Mouse (Mus musculus): ENCODE results near the gene Cbr4.

Cbr4 gene

DNA sequence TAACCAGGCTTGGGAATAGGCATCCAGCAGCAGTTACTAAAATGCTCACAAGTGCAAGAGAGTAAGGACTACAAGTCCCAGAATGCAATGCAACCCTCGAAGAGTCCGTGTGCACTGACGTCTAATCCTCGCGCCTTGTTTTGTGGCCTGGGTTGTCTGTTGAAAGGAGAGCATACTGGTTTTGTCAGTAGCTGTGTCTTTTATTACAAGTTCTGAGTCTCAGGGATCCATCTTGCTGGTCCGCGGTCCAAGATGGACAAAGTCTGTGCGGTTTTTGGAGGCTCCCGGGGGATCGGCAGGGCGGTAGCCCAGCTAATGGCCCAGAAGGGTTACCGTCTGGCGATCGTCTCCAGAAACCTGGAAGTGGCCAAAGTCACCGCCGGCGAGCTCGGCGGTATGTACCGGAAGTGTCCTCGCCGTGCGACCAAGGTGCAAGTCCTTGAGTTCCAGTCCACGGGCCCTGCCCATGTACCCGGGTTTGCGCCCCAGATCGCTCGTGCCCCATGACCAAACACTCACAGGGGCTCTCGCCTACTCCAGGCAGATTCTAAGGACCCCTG is at the start of gene Cbr4:
Gene Cbr4 (plus strand): TSS at position 138 of the 560 bp plus-strand sequence.
- DNase-seq (ENCODE audit: low read depth in 2 of 2, low spot score in 2 of 2): peak; percentile 68 to 83

DNA sequence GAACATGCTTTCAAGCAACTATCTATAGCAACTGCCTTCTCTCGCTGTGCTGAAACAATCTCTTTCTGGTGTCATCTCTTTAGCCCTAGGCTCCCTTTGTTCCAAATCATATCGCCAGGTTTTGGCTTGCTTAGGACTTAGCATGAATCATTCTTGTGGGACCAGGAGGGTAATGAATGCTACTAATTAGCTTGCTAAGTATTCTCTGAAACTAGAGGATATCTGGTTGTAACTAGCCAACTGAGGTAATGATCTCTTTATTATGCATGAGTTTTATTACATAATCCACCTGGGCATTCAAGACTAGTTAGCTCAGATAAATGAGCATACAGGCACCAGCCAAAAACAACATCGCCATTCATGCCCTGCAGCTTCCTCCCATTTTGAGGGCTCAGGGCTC is 44.5 kb upstream of the Cbr4 start:
- no peak for DNase-seq (ENCODE audit: low read depth in 2 of 2, low spot score in 2 of 2)

DNA sequence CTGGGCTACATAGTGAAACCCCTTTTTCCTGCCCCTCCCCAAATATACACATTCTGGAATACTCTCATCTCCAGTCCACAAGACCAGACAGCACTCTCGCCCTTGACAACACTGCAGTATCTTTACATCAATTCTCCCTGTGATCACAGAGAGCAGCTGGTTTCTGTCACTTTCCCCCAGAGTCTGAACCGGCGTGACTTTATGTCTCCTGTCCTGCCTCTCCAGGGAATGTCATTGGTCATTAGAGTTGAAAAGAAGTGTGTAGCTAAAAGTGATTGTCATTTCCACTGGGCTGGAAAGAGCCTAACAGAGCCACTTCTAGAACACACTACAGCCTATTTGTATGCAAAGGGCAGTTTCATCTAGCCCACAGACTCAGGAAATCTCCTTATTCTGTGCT is 43.2 kb upstream of the Cbr4 start:
- no peak for DNase-seq (ENCODE audit: low read depth in 2 of 2, low spot score in 2 of 2)

DNA sequence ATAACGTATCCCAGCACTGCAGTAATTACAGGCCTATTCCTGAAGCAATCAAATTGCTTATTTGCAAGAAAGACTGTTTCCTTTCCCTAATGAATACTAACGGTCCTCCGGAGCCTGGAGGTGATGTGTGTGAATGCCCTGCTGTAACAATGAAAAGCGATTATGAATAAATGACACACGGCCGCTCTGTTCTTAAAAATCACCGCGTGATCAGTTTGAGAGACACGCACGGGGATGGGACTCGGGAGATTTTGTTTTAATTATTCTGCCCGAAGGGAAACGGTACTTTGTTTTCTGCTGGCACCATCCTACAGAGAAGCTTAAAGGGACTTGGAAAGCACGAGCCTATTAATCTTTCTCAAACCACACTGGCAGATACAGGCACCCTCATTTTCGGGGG is 41.2 kb upstream of the Cbr4 start:
- no peak for DNase-seq (ENCODE audit: low read depth in 2 of 2, low spot score in 2 of 2)

DNA sequence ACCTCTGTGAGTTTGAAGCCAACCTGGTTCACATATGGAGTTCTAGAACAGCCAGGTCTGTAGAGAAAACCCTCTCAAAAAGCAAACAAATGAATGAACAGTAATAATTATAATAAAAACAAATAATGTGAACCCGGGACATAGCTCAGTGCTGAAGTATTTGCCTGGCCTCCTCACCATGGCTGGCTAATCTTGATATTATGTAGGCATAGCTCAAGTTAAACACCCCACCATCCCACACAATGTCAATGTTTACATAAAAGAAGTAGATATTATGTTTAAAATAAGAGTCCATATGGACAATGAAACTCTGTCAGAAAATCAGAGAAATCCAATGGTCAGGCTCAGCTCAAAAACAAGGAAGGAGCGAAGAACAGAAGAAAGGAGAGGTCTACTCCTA is 39.4 kb upstream of the Cbr4 start:
- DNase-seq (ENCODE audit: low read depth in 2 of 2, low spot score in 2 of 2): no peak

DNA sequence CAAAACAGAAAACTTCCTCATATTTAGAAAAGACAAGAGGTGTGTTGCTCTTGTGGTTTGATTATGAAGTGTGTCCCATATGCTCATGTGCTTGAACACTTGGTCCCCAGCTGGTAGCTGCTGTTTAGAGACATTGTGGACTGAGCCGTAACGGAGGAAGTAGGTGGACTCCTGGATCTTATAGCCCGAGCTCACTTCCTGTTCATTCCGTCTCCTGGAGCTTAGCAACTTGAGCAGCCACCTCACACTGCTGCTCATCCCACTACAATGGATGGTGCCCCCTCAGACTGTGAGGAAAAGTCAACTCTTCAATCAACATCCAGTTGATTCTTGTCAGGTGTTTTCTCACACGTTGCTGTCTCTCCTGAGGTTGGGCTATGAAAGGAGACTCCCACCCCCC is 38.7 kb upstream of the Cbr4 start:
- no peak for DNase-seq (ENCODE audit: low read depth in 2 of 2, low spot score in 2 of 2)

DNA sequence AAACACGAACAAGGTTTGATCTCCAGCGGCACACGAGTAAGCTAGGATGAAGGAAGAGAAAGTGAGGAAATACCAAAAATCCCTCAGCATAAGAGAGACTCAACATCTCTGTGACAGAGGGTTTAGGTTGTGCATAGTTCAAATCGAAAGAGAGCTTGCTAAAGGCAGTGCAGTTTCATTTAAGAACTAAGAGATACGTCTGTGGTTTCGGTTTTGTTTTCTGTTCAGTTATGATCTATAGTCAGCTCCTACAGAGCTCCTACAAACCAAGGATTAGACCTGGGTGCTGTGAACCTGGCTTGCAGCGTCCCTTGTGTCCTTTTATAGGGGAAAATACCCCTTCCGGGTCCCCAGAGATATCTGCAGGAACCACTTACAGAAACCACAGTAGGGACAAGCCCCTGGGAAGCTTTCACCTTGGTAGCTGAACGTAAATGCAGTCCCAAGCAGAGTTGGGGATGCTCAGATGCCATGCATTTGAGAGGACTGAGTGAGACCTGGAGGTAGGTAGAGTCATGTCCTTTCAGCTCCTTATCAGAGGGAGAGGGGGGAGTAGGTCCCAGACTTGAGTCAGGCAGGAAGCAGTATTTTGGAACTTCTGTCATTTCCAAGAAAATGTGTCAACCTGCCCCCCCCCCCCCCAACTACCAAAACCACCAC is 36.5 kb upstream of the Cbr4 start:
- DNase-seq (ENCODE audit: low read depth in 2 of 2, low spot score in 2 of 2): no peak

DNA sequence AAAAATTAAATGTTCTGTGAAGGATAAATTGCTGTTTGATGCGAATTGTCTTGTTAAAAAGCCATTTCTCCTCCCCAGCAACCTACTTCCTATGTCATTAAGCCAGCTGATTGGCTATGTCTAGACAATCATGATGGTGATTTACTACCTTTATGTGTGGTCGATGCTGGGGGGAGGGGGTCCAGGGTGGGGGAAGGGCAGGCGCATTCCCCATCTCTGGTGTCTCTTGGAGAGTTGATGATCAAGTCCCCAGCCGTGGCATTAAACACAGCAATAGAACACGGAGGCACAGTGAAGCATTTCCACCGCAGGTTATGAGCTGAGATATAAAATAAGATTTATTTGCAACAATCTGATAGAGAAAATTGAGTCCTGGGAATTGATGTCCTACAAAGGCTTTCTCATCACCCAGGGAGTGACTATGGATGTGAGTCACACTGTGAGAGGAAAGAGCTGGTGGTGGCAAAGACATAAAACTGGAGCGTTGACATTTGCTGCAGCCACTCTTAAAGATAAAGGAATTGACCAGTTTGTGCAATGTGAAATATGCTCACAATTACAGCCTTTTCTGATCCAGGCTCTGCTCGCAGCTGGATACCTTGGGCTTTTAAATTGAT is 35.7 kb upstream of the Cbr4 start:
- DNase-seq (ENCODE audit: low read depth in 2 of 2, low spot score in 2 of 2): no peak

DNA sequence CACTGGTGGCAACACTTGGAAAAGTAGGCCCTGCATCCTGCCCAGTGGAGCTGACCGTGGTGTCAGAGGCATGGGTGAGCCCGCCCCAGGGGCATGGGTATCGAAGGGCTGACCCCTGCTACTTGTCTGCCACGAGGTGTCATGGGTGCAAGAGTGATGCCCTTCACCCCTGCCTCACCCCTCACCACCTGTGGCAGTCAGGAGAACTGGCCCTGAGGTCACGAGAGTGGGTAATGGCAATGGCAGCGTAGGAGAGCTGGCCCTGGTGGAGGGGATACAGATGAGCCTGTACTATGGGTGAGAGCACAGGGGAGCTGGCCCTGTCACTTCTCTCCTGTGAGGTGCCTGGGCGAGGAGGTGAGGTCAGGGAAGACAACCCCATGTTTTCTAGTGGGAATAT is 27.8 kb upstream of the Cbr4 start:
- no peak for DNase-seq (ENCODE audit: low read depth in 2 of 2, low spot score in 2 of 2)

DNA sequence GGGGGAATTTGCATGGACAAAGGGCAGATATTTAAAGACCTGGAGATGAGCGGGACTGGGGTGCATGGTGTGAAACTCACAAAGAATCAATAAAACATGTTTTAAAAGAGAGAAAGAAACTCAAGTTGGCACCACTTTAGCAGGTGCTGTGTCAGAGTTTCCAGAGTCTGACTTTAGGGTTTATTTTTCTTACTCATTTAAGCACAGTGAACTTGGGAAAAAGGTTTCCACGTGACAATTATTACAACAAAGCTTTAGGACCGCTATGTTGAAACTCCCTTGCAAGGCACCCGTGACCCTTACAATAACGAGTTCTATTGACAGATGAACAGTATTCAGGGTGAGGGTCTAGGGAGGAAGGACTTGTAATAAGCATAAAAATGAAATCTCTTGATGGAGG is 25.3 kb upstream of the Cbr4 start:
- no peak for DNase-seq (ENCODE audit: low read depth in 2 of 2, low spot score in 2 of 2)

DNA sequence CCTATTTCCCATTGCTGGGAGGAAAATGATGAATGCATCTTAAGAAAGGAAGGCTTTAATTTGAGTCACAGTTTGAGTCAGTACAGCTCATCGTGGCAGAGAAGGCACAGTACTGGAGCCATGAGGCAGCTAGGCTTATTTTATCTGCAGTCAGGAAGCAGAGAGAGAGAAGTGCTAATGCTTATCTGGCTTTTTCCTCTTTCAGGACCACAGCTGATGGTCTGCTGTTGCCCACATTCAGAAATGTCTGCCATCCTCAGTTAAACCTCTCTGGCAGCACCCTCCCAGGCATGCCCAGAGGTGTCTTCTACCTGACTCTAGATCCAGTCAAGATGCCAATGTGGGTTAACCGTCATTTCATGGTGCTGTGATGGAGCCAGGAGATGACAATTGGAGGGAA is 23.1 kb upstream of the Cbr4 start:
- DNase-seq (ENCODE audit: low read depth in 2 of 2, low spot score in 2 of 2): no peak

DNA sequence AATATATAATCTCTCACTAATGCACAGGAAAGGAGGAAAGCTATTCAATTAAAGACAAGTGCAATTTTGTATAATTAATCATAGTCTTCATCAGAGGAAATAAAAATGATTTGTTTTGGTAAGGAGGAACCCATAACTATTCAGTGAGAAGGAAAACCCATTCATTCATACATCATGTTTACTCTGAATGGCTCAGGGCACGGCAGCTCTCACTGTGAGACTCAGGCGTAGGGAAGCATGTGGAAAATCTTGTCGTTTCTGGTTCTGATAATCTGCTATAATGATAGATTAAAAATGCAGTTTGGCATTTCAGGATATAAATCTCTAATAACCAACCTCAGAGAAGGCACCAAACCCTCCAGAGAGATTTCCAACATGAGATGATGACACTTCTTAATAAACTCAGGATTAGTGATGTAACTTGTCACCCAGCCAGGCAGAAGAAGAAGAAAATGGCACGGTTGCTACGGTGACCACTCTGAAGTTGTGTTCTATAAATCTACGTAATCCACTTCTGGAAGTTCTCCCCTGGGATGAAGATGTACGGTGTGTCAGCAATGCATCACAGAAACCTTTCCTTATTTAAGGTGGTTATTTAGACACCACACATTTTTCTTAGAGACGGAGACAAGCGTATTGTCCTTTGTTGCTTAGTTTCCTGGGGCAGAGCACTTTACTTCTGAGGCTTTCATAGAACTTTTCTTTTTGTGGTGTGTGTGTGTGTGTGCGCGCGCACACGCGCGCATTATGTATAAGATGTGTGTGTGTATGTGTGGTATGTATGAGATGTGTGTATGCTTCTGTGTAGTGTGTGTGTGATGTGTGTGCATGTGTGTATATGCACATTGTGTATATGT is 20.6 kb upstream of the Cbr4 start:
- no peak for DNase-seq (ENCODE audit: low read depth in 2 of 2, low spot score in 2 of 2)

DNA sequence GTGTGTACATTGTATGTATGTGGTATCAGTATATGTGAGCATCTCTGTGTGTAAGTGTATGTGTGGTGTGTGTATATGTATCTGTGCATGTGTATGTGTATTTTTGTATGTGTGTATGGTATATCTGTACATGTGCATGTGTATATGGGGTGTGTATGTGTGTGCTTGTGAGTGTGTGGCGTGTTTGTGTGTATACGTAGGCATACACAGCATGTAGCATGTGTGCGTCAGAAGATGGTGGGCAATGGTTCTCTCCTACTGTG is 20.1 kb upstream of the Cbr4 start:
- no peak for DNase-seq (ENCODE audit: low read depth in 2 of 2, low spot score in 2 of 2)

DNA sequence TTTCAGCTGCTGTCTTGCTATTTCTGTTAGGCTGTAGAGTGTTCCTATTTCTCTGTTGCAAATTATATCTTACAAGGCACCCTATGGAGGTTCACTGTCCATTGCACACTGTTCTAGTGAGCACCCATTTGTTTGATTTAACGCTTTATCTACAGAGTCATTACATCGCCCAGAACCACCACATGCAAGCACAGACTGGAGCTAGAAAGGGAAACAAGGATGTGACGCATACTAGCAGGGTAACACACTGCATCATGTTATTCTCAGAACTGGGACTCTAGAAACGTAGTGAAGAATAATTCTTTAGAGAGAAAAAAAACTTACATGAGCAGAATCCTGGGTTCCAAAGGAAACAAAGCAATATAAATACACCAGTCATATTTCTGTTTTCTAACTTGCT is 17.3 kb upstream of the Cbr4 start:
- DNase-seq (ENCODE audit: low read depth in 2 of 2, low spot score in 2 of 2): no peak

DNA sequence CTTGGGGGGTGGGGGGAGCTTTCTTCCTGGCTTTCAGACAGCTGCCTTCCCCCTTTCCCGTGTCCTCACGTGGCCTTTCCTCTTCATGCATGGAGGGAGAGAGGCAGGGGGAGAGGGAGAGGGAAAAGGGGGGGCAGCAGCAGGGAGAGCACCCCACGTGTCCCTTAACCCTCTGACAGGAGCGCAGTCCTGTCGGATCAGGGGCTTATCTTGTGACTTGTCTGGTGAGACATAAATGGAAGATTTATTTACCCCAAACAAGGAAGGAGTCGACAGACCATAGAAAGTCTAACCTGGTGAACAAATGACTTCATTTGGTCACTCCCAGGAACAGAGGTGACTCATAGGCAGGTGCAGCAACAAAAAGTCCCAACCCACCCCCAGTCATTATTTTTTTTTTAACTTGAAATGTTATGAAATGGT is 12.3 kb upstream of the Cbr4 start:
- no peak for DNase-seq (ENCODE audit: low read depth in 2 of 2, low spot score in 2 of 2)

DNA sequence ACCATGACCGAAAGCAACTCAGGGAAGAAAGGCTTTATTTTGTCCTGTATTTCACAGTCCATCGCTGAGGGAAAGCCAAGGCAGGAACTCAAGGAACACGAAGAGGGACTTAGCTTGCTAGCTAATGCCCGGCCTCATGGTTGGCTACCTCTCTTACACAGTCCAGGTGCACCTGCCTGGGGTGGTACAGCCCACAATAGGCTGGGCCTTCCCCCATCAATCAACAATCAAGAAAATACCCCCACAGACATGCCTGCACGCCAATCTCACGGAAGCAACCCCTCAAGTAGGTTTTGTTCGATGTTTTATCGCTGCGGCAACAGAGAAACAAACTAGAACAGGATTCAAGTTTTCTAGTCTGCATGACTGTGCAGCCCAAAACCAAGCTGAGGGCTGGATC is 11.4 kb upstream of the Cbr4 start:
- no peak for DNase-seq (ENCODE audit: low read depth in 2 of 2, low spot score in 2 of 2)

DNA sequence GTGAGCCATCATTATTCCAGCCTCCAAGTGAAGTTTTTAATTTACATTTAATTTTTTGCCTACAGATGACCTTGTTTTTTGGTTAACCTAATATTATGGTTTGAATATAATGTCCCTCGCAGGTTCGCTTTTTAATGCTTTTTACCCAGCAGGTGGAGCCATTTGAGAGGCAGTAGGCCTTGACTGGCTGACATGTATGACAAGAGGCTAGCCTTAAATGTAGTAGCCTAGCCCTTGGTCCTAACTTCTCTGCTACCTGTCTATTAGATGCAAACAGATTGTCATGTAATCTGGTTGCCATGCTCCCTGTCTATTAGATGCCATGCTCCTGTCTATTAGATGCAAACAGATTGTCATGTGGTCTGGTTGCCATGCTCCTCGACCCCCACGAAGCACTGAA is 9.4 kb upstream of the Cbr4 start:
- no peak for DNase-seq (ENCODE audit: low read depth in 2 of 2, low spot score in 2 of 2)

DNA sequence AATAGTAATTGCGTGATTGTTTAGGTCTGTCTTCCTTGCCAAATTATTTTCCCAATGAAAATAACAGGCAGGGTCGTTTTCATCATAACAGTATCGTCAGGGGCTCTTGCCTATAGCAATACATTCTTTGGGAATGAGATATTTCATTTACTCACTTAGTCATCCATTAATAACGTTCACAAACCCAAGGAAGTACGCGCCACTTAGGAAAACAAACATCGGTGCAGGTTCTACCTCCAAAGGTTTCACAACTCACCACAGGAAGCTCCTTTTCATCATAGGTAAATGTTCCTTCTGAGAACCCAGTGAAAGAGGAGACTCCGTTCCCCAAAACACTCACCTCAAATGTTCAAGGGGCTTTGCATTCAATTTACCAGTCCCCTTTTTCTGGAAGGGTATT is 8.7 kb upstream of the Cbr4 start:
- DNase-seq (ENCODE audit: low read depth in 2 of 2, low spot score in 2 of 2): no peak

DNA sequence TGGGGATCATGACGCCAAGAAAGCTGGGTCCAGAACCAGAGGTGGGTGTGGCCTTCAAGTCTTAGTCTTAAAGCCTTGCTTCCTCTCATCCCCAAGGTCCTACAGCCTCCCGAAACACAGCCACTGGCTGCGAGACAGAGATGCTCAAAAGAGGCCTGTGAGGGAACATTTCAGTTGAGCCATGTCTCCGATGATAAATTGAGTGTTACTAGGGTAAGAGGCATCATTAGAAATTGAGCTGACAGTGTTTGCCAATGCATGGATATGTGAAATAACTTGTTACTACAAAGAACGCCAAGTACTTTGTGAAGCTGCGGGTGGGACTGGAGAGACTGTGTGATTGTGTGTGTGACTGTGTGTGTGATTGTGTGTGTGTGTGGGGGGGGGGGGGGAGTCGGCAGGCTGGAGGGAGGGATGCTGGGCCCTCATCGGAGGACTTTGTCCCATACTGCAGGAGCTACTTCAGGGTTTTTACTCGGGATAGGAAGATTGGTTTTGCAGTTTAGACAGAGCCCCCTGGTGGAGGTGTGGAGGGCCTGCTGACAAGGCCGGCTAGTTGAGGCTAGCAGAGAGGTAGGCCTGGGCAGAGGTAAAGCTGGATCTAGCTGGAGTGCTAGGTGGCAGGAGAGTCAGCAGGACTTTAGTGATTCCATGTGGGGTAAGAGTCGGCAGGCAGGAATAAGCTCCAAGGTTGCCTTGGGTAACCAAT is 7.9 kb upstream of the Cbr4 start:
- peak; percentile 3 to 30 for DNase-seq (ENCODE audit: low read depth in 2 of 2, low spot score in 2 of 2)

DNA sequence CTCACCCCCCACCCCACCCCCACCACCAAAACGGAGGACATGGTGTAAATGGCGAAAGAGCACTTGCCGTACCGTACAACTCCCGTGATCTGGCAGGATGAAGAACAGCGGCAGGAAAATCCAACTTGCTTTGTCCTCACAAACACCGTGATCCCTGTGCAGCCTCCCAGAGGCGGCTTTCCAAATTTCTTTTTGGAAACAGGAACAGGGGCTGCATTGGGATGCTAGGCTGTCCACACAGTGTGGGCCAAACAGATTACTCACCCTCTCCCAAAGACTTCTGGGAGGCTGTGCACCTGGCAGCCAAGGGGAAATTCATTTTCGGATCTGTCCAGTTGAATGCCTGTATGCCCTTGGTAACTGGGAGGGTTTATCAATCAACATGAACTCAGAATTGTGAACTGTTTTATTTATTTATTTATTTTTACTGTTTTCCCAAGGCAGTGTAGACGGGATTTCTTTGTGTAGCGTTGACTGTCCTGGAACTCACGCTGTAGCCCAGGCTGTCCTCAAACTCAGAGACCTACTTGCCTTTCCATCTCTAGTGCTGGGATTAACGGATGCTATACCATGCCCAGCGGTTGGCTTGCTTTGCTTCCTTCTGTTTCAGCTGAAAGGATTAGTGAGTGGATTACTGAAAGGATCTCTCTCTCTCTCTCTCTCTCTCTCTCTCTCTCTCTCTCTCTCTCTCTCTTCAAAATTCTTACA is 7.1 kb upstream of the Cbr4 start:
- DNase-seq (ENCODE audit: low read depth in 2 of 2, low spot score in 2 of 2): no peak

DNA sequence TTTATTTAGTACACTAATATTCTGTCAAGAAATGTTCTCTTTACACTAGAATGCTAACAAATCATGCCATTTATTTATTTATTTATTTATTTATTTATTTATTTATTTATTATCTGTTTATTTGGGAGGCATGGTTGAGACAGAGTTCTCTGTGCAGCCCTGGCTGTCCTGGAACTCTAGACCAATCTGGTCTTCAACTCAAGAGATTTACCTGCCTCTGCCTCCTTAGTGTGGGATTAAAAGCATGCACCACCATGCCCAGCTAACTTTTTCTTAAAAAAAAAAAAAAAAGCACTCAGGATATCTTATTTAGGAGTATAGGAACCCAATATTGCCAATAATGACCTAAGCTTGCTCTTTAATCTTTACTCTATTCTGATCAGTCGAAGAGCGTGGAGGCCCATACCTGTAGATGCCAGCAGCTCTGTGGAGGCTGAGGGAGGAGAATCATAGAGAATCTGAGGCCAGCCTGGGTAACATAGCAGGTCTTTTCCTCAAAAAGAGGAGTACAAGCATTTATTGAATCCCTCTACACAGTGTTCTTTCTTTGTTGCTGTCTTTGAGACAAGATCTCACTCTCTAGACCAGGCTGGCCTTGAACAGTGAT is 508 bp upstream of the Cbr4 start:
- DNase-seq (ENCODE audit: low read depth in 2 of 2, low spot score in 2 of 2): no peak
